22 mouse cellular contexts compared by ENCODE assay signal in genomic region chr19:55213617-55214340, GRCm38 (mm10). TPM values are rescaled to one million over a fixed set of nuclear protein-coding genes. Genes with fewer than 3 reads are reported as not detected.
DNase-seq lines count a peak whose midpoint lies in the region; ATAC-seq and TF ChIP-seq lines count a peak whose summit lies in the region.
"Had no signal": no experiment of that assay in that cellular context is flagged by ENCODE, and none has a peak within 500 bp of the region (broad histone marks: within the 10 kb centered on the region; RNA-seq: fewer than 3 reads in every experiment).

No protein-coding gene starts in this region.

- H3K9ac ChIP-seq in embryonic facial prominence, embryonic 13.5 days, result no peak overlapping the region
- no peak overlapping the region for H3K9ac ChIP-seq in forebrain, embryonic 14.5 days (ENCODE audit: low read length)
- no peak overlapping the region for H3K9ac ChIP-seq in forebrain, postnatal 0 days
- H3K9ac ChIP-seq in hindbrain, embryonic 11.5 days (ENCODE audit: low read depth, low read length), result no peak overlapping the region
- H3K9ac ChIP-seq: hindbrain, embryonic 12.5 days; liver, embryonic 14.5 days; neural tube, embryonic 13.5 days had no signal

- 75% methylated on average over 12 of the region's 12 CpGs for WGBS in embryonic facial prominence, embryonic 13.5 days
- WGBS in embryonic facial prominence, embryonic 10.5 days, result 87% methylated on average over 12 of the region's 12 CpGs
- WGBS in forebrain, embryonic 14.5 days, result 83% methylated on average over 12 of the region's 12 CpGs
- WGBS in forebrain, postnatal 0 days, result 78% methylated on average over 12 of the region's 12 CpGs
- WGBS in hindbrain, embryonic 11.5 days, result 83% methylated on average over 12 of the region's 12 CpGs

- DNase-seq in embryonic facial prominence, embryonic 10.5 days (ENCODE audit: low spot score), result no peak
- peak; percentile 38 for DNase-seq in testis, postnatal 14 days (ENCODE audit: low spot score)
- no peak for DNase-seq in testis, postnatal 10 days (ENCODE audit: low spot score)
- DNase-seq in lung, postnatal 14 days, result peak; percentile 34
- no peak for DNase-seq in forebrain, embryonic 14.5 days (ENCODE audit: low spot score)
- no peak for DNase-seq in forebrain, postnatal 0 days
- DNase-seq in hindbrain, embryonic 11.5 days (ENCODE audit: low spot score), result no peak
- DNase-seq: adrenal gland, postnatal 36 days; cerebellum, postnatal 25 days; kidney, postnatal 10 days; spleen, adult 18-20 months had no signal

- no peak for ATAC-seq in embryonic facial prominence, embryonic 13.5 days (ENCODE audit: insufficient number of reproducible peaks, insufficient read depth, low FRiP score, low TSS enrichment, low read depth)
- ATAC-seq in forebrain, embryonic 14.5 days, result no peak
- no peak for ATAC-seq in forebrain, postnatal 0 days
- ATAC-seq in hindbrain, embryonic 11.5 days (ENCODE audit: low FRiP score), result no peak

- peaks cover 11% of the 10 kb centered on the region for H3K4me1 ChIP-seq in embryonic facial prominence, embryonic 13.5 days
- H3K4me1 ChIP-seq in embryonic facial prominence, embryonic 10.5 days, result peaks cover 9% of the 10 kb centered on the region
- no peaks in the 10 kb centered on the region for H3K4me1 ChIP-seq in forebrain, embryonic 14.5 days (ENCODE audit: control insufficient read depth, insufficient read depth, low read length)
- no peaks in the 10 kb centered on the region for H3K4me1 ChIP-seq in forebrain, postnatal 0 days (ENCODE audit: insufficient read depth)
- H3K4me1 ChIP-seq in hindbrain, embryonic 11.5 days (replicated peaks; ENCODE audit: control insufficient read depth, insufficient read depth, low read length), result no peaks in the 10 kb centered on the region

- H3K4me3 ChIP-seq in embryonic facial prominence, embryonic 13.5 days, result no peak overlapping the region
- H3K4me3 ChIP-seq in embryonic facial prominence, embryonic 10.5 days, result no peak overlapping the region
- H3K4me3 ChIP-seq in forebrain, embryonic 14.5 days (ENCODE audit: low read depth, low read length), result no peak overlapping the region
- no peak overlapping the region for H3K4me3 ChIP-seq in forebrain, postnatal 0 days (ENCODE audit: low read depth, low read length)
- H3K4me3 ChIP-seq in hindbrain, embryonic 11.5 days (ENCODE audit: low read depth, low read length), result no peak overlapping the region
- H3K4me3 ChIP-seq: forebrain, embryonic 10.5 days; hindbrain, embryonic 12.5 days; neural tube, embryonic 13.5 days had no signal

- no peaks in the 10 kb centered on the region for H3K36me3 ChIP-seq in embryonic facial prominence, embryonic 13.5 days
- no peaks in the 10 kb centered on the region for H3K36me3 ChIP-seq in embryonic facial prominence, embryonic 10.5 days (replicated peaks)
- no peaks in the 10 kb centered on the region for H3K36me3 ChIP-seq in forebrain, embryonic 14.5 days (ENCODE audit: control insufficient read depth, insufficient read depth, low read length)
- H3K36me3 ChIP-seq in forebrain, postnatal 0 days (ENCODE audit: insufficient read depth), result no peaks in the 10 kb centered on the region
- no peaks in the 10 kb centered on the region for H3K36me3 ChIP-seq in hindbrain, embryonic 11.5 days (ENCODE audit: control insufficient read depth, insufficient read depth, low read length)
- H3K36me3 ChIP-seq: forebrain, embryonic 10.5 days; hindbrain, embryonic 12.5 days; neural tube, embryonic 13.5 days had no signal

- no peak for TF ChIP-seq CTCF in forebrain, postnatal 0 days (IDR thresholded peaks at IDR 0.05; ENCODE audit: low read depth)

- H3K27ac ChIP-seq in embryonic facial prominence, embryonic 13.5 days, result peak overlapping the region; percentile 28
- H3K27ac ChIP-seq in embryonic facial prominence, embryonic 10.5 days (replicated peaks), result no peak overlapping the region
- no peak overlapping the region for H3K27ac ChIP-seq in forebrain, embryonic 14.5 days (ENCODE audit: low read depth, low read length)
- H3K27ac ChIP-seq in forebrain, postnatal 0 days (ENCODE audit: low read depth, low read length), result no peak overlapping the region
- no peak overlapping the region for H3K27ac ChIP-seq in hindbrain, embryonic 11.5 days (ENCODE audit: low read depth, low read length)
- H3K27ac ChIP-seq: forebrain, embryonic 10.5 days; hindbrain, embryonic 12.5 days; liver, embryonic 14.5 days; neural tube, embryonic 13.5 days had no signal

- H3K27me3 ChIP-seq in embryonic facial prominence, embryonic 13.5 days, result no peaks in the 10 kb centered on the region
- peaks cover 2% of the 10 kb centered on the region for H3K27me3 ChIP-seq in embryonic facial prominence, embryonic 10.5 days (replicated peaks; ENCODE audit: low read depth, poor library complexity, severe bottlenecking)
- H3K27me3 ChIP-seq in forebrain, embryonic 14.5 days (replicated peaks; ENCODE audit: control insufficient read depth, insufficient read depth, low read length), result no peaks in the 10 kb centered on the region
- H3K27me3 ChIP-seq in forebrain, postnatal 0 days (ENCODE audit: insufficient read depth, low read length), result no peaks in the 10 kb centered on the region
- no peaks in the 10 kb centered on the region for H3K27me3 ChIP-seq in hindbrain, embryonic 11.5 days (ENCODE audit: control insufficient read depth, insufficient read depth, low read length)
- H3K27me3 ChIP-seq: CH12.LX; hindbrain, embryonic 12.5 days; neural tube, embryonic 13.5 days had no signal

- no peak overlapping the region for H3K4me2 ChIP-seq in embryonic facial prominence, embryonic 13.5 days
- no peak overlapping the region for H3K4me2 ChIP-seq in forebrain, embryonic 14.5 days (ENCODE audit: low read length)
- H3K4me2 ChIP-seq in forebrain, postnatal 0 days (ENCODE audit: low read depth), result no peak overlapping the region
- H3K4me2 ChIP-seq in hindbrain, embryonic 11.5 days (replicated peaks; ENCODE audit: low read depth, low read length), result no peak overlapping the region
- H3K4me2 ChIP-seq: hindbrain, embryonic 12.5 days; neural tube, embryonic 13.5 days had no signal

- H3K9me3 ChIP-seq in embryonic facial prominence, embryonic 13.5 days, result no peaks in the 10 kb centered on the region
- H3K9me3 ChIP-seq in embryonic facial prominence, embryonic 10.5 days, result no peaks in the 10 kb centered on the region
- no peaks in the 10 kb centered on the region for H3K9me3 ChIP-seq in forebrain, embryonic 14.5 days (replicated peaks; ENCODE audit: control insufficient read depth, low read length)
- H3K9me3 ChIP-seq in forebrain, postnatal 0 days (ENCODE audit: low read length), result no peaks in the 10 kb centered on the region
- H3K9me3 ChIP-seq in hindbrain, embryonic 11.5 days (ENCODE audit: control insufficient read depth, low read length), result no peaks in the 10 kb centered on the region
- H3K9me3 ChIP-seq: forebrain, embryonic 10.5 days; hindbrain, embryonic 12.5 days; neural tube, embryonic 13.5 days had no signal

RNA-seq across cellular contexts. Expression of gene Gucy2g, which starts 27.3 kb away (rescaled TPM):
- polyA plus RNA-seq in embryonic facial prominence, embryonic 13.5 days (2015; fragmentation: Nextera tagmentation; extraction: Ambion mirVana), result 0.06 TPM in 1 of 2 replicates, not detected in the other
- polyA plus RNA-seq in embryonic facial prominence, embryonic 10.5 days (2016; fragmentation: Nextera tagmentation; extraction: Ambion mirVana), result not detected in 2 replicates
- polyA plus RNA-seq in forebrain, embryonic 14.5 days (2014; fragmentation: Nextera tagmentation; extraction: Ambion mirVana), result 0.04 TPM in 1 of 2 replicates, not detected in the other
- 0.08 and 0.14 TPM in 2 replicates for total RNA-seq in forebrain, postnatal 0 days (2014; rRNA removed)
- polyA plus RNA-seq in forebrain, postnatal 0 days (2015; fragmentation: Nextera tagmentation; extraction: Ambion mirVana), result 0.22 and 0.31 TPM in 2 replicates
- polyA plus RNA-seq in hindbrain, embryonic 11.5 days (2014; fragmentation: Nextera tagmentation; extraction: Ambion mirVana), result not detected in 2 replicates
- total RNA-seq: adrenal gland, postnatal 36 days; CH12.LX; granulocyte monocyte progenitor cell, adult 5-6 weeks; megakaryocyte-erythroid progenitor cell, adult 5-6 weeks had no signal
- polyA plus RNA-seq: forebrain, embryonic 10.5 days; heart, embryonic 14.5 days; hindbrain, embryonic 12.5 days; intestine, embryonic 14.5 days; limb, embryonic 11.5 days; neural tube, embryonic 13.5 days had no signal

RNA-seq across cellular contexts. Expression of gene Tectb, which starts 33.2 kb away (rescaled TPM):
- not detected in 2 replicates for polyA plus RNA-seq in embryonic facial prominence, embryonic 13.5 days (2015; fragmentation: Nextera tagmentation; extraction: Ambion mirVana)
- not detected in 2 replicates for polyA plus RNA-seq in embryonic facial prominence, embryonic 10.5 days (2016; fragmentation: Nextera tagmentation; extraction: Ambion mirVana)
- polyA plus RNA-seq in forebrain, embryonic 14.5 days (2014; fragmentation: Nextera tagmentation; extraction: Ambion mirVana), result 0.24 TPM in 1 of 2 replicates, not detected in the other
- 0.46 TPM in 1 of 2 replicates, not detected in the other for total RNA-seq in forebrain, postnatal 0 days (2014; rRNA removed)
- polyA plus RNA-seq in forebrain, postnatal 0 days (2015; fragmentation: Nextera tagmentation; extraction: Ambion mirVana), result 0.16 and 0.20 TPM in 2 replicates
- polyA plus RNA-seq in hindbrain, embryonic 11.5 days (2014; fragmentation: Nextera tagmentation; extraction: Ambion mirVana), result 0.13 TPM in 1 of 2 replicates, not detected in the other
- total RNA-seq: CH12.LX; granulocyte monocyte progenitor cell, adult 5-6 weeks; megakaryocyte-erythroid progenitor cell, adult 5-6 weeks had no signal
- polyA plus RNA-seq: forebrain, embryonic 10.5 days; heart, embryonic 14.5 days; intestine, embryonic 14.5 days; limb, embryonic 11.5 days had no signal

RNA-seq across cellular contexts. Expression of gene Acsl5, which starts 38.0 kb away (rescaled TPM):
- 34.2 and 34.8 TPM in 2 replicates for polyA plus RNA-seq in embryonic facial prominence, embryonic 13.5 days (2015; fragmentation: Nextera tagmentation; extraction: Ambion mirVana)
- 24.0 and 27.4 TPM in 2 replicates for polyA plus RNA-seq in embryonic facial prominence, embryonic 10.5 days (2016; fragmentation: Nextera tagmentation; extraction: Ambion mirVana)
- polyA plus RNA-seq in forebrain, embryonic 14.5 days (2014; fragmentation: Nextera tagmentation; extraction: Ambion mirVana), result 7.7 and 9.6 TPM in 2 replicates
- total RNA-seq in forebrain, postnatal 0 days (2014; rRNA removed), result 15.9 and 22.7 TPM in 2 replicates
- 16.4 and 16.6 TPM in 2 replicates for polyA plus RNA-seq in forebrain, postnatal 0 days (2015; fragmentation: Nextera tagmentation; extraction: Ambion mirVana)
- polyA plus RNA-seq in hindbrain, embryonic 11.5 days (2014; fragmentation: Nextera tagmentation; extraction: Ambion mirVana), result 19.9 and 25.3 TPM in 2 replicates

Comparison
In these comparisons a context has a peak if more than half of its experiments do, and no peak if none do; other contexts are left out.
1. DNase-seq: peak in testis, postnatal 14 days (single experiment) and lung, postnatal 14 days (single experiment); none in embryonic facial prominence, embryonic 10.5 days (single experiment), testis, postnatal 10 days (single experiment), forebrain, embryonic 14.5 days (single experiment), forebrain, postnatal 0 days (single experiment) and hindbrain, embryonic 11.5 days (single experiment).